Mouse (Mus musculus): ENCODE measurements around the gene Tns1.
"Not testable (repeated sequence)": the region's sequence is repeated elsewhere in the genome, so short reads cannot be mapped to it uniquely, and the experiment has no call there.

The Tns1 gene

DNA sequence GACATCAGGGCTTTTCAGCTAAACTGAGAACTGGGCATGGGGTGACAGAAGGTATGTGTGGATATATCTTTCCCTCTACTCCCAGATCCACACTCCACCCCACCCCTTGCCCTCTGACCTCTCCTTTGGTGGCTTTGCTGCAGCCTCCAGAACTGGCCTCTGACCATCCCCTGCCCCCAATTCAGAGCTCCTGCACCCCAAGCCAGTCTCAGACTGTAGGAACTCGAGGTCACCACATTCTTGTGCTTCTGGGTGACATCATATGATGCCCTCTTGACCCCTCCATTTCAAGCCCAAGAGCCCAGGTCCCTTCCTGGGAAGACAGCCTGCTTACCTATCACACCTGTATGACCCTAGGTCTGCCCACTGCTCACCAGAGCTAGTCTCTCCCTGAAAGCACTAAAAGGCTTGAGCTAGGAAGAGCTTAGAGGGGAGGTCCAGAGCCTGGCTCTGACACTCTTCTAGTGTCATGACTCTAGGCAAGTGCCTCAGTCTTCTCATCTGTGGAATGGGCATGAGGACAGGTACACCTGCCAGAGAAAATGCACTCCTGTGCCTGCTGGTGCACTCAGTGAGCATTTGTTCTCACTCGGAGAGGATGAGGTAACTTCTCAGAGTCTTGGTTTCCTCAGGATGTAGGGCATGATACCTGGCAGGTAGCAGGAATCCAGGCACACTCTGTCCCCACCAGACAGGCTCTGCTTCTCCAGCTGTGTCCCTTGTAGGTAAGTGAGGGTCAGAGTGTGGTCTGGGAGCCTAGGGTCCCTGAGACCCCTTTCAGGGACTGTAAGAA, 214.9 kb downstream of the Tns1 start:
- no peak for DNase-seq (ENCODE audit: low spot score)

DNA sequence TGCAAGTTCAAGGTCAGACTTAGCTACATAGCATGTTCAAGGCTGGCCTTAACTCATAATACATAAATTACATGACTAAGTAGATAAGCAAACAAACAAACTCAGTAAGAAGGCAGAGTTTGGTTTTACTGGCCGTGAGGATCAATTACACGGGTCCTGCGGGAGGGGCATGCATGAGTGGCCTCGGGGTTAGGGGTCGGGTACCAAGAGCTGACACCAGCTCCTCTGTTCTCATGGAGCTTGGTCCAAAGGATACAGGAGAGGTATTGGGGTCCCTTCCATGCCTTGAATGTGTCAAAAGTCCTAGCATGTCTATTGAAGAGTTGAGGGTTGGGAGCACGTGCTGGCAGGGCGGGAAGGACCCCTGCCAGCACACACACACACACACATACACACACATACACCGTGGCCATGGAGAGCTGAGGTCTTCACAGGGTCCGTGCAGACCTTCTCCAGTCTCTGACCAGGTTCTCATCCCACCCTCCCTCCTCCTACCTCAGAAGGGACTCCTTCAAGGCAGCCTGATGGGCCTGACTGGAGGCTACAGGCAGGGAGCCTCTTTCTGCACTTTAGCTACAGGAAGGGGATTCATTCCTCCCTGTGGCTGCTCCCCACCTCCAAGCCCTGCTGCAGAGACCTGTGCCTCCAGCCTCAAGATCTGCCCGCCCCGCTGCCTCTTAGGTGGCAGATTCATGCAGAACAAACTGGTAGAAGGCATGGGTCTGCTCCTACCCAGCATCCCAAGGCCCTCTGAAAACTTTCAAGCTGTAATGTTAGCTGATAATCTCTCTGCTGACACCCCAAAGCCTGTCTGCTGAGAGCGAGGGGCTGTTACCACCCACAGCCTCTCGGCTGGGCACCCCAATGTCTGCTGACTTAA, 215.9 kb downstream of the Tns1 start:
- DNase-seq (ENCODE audit: low spot score) = no peak

DNA sequence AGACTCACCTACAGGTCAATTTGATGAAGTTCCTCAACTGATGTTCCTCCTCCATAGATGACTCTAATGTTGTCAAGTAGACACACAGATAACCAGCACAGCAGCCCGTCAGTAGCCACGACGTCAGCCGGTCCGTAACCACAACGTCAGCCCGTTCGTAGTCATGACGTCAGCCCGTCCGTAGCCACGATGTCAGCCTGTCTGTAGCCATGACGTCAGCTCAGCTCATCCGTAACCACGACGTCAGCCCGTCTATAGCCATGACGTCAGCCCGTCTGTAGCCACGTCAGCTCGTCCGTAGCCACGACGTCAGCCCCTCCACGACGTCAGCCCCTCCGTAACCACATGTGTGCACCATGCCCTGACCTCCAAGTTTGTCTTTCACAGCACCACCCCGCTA, 217.1 kb downstream of the Tns1 start:
- DNase-seq (ENCODE audit: low spot score) = no peak

DNA sequence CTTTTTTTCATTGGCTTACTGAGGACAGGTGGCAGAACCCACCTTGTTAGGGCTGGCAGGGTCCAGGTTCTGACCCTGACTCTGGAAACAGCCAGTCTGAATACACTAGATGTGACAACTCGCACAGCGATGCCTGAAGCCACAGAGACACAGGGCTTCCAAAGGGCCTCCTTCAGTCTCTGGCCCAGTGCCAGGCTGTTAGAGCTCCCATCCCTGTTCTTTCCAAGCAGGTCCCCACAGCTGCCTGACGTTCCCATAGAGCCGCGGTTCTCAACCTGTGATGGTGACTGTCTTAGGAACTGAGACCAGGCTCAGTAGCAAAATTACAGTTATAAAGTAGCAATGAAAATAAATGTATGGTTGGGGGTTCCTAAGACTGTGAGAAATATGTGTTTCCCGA, 217.9 kb downstream of the Tns1 start:
- DNase-seq (ENCODE audit: low spot score) = no peak

DNA sequence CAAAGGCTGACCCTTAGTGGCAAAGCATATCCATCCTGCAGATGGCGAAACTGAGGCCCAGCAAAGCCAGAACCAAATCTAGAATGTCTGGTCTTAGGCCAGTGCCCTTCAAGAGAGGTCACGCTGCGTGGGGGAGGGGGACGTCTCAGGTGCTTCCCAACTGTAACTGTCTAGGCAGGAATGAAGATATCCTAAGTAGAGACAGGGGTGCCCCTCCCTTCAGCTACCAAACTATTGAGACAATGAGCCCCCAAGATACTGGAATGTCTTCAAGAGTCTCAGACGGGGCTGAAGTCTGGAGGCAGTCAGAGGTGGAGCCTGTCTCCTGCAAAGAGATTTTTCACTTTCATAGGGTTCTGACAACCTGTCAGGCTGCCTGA, 218.4 kb downstream of the Tns1 start:
- no peak for DNase-seq (ENCODE audit: low spot score)

DNA sequence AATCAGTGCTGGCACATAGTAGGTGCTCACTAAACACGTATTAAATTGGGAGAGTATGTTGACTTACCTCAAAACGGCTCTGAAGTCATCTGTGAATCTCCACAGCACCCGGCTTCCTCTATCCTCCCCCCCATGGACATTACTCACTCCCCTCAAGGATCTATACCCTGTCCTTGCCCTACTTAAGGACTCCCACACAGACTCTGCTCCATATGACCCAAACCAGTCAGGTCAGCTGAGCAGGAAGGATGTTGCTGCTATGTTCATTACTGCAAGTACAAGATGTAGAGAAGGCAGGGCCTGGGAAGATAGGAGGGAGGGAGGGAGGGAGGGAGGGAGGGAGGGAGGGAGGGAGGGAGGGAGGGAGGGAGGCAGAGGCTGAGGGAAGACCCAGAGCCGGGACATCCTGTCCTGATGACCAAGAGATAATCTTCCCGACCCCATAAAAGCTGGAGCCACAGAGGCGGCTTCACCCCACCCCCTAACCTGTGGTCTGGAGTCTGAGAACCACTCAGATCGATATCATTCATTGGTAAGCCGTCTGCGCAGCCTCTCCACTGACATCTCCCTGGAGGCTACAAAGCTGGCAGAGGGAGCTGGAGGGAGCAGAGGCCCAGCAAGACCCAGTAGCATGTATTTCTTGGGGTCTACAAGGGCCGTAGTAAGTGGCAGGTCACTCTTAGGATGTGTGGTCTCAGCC, 219.0 kb downstream of the Tns1 start:
- DNase-seq (ENCODE audit: low spot score) = no peak

DNA sequence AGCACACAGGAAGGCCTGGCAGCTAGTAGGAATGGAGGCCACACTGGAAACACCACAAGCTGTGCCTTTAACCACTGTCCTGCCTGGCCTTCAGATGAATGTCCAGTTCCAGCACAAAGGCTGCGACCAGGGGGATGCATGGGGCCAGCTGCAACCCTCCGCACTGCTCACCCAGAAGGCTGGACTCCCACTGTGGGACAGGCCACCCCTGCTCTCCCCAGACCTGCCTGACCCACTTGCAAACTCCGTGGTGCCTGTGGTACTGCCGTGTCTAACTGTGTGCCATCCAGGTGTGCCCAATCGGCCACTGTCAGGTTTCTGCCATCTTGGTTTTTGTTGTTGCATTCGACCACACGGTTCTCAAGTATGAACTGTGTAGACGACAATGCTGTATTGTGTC, 219.6 kb downstream of the Tns1 start:
- DNase-seq (ENCODE audit: low spot score) = no peak

DNA sequence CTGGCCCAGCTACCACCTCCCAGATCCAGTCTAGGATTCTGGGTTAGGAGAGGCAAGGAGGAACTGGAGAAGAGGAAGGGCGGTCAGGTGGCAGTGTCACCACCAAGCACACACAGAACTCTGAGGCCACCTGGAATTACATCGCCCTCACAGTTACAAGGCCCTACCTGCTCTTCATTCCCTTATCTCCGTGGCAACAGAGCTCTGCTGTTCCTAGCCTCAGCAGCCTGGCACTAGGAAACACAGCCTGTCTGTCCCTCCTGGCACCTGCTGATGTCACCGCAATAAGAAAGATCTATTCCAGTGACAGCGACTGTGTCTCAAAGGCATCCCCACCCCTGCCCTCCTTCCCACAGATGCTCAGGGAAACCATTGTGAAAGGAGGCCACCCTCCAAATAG, 221.2 kb downstream of the Tns1 start:
- no peak for DNase-seq (ENCODE audit: low spot score)

DNA sequence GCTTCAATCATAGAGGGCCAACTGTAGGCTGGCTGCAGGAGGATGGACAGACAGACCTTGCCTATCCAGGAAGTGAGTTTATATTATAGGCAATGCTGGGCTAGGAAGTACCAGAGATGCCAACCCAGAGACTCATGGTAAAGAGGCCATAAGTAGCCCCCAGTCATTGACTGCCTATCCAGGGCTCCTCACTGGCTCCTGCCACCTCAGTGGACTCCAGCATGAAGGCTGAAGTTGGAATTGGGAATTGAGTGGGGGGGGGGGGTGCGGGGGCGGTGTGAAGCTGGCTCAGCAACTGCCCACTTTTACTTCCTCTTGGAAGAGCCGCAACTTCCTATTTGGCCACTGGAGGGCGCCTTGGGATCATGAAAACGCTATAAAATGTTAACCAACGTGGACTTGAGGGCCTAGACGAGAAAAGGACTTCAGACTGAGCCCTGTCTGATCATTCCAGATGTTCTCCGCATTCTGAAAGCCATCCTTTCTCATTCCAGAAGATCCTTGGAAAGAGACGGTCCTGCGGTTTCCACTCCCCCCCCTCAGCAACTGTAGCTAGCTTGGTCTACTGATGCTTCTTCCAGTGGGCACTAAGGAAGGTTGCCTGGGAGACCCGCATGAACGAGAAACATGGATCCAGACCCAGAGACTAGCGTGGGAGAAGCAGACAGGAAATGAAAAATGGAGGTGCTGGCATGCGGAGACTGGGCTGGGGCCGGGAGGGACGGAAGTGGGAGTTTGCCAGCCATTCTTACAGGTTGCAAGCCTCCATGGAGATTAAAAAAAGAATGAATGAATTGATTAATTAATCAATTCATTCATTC, 221.9 kb downstream of the Tns1 start:
- DNase-seq (ENCODE audit: low spot score) = peak; percentile 91

DNA sequence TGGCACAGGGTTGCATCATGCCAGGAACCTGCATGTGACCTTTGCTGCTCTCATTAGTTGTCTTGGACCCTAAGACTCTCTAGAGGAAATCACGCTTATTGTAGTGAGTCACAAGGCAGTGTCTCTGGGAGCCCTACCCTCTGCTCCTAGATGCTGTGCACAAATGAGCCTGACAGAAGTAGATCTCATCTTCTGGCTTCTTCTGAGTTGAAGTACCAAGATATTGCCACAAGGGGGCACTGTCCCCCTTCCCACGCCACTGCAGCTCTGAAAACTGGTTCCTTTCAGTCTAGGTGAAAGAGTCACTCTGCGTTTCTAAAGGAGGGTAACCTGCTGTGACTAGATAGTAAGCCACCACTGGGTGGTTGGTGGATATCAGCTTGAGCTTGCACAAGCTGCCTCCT, 222.8 kb downstream of the Tns1 start:
- DNase-seq (ENCODE audit: low spot score) = peak; percentile 89

DNA sequence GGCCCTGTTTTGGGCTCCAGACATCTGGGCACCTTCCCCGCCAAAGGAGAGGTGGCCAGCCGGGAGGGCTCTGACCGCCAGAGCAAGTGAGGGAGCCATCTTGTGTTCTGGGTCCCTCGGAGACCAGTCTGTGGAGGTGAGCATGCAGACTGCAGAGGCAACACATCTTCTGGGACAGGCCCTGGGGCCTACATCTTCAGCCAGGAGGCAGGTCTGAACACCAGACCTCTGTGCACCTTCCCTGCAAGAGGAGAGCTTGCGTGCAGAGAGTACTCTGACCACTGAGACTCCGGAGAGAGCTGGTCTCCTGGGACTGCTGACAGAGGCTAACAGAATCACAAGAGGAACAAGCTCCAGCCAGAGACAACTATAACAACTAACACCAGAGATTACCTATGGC, 228.8 kb downstream of the Tns1 start:
- DNase-seq (ENCODE audit: low spot score) = not testable (repeated sequence)

DNA sequence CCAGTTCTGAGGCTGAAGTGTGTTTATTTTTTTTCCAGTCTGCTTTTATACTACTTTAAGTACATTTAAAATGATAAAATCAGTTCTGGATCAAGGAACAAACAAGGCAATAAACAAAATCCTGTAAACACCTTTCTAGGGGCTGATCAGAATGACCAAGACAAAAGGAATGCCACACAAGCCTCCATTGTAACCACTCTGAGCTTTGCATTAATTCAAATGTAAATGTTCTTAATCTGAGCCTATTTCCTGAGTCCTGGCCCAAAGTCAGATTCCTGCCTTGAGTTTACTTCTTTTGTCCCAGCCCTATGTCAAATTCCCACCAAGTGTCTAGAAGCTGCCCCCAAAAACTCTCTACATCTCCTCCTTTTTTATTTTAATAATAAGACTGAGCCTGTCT, 243.5 kb downstream of the Tns1 start:
- DNase-seq (ENCODE audit: low spot score) = no peak

DNA sequence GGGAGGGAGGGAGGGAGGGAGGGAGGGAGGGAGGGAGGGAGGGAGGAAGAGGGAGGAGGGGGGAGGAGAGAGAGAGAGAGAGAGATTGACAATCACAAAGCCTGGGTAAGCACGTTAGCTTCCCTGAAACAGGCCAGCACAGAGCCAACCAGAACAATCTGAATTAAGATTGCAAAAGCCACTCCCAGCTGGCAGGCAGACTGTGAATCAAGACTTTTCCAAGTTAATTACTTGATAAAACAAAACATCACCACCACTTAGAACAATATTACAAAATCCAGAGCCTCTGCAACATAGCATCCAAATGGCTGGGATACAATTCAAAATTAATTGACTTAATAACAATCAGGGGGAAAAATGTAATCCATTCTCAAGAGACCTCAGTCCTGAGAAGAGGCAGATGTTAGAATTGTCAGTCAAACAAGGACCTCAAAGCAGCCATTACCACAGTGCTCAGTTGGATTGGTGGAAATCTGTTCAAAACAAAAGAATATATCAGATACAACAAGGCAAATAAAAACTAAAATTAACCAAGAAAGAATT, 248.5 kb downstream of the Tns1 start:
- no peak for DNase-seq (ENCODE audit: low spot score)

DNA sequence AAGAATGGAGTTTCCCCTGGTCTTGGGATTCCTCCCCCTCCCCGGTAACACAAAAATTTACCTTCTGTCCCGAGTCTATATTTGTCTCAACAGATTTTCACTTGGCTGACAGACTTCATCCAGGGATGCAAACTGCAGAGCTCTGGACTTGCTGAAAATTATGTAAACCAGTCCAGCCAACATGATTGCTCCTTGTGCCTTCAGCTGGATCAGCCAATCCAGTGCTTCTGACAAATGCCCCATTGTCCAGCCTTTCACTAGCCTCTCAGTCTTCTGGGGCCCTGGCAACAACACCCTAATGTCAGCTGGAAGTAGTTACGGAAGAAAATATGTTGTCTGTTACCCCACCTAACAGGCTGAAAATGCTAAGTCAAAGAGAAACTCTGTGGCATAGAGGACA, 259.9 kb downstream of the Tns1 start:
- DNase-seq (ENCODE audit: low spot score) = no peak

DNA sequence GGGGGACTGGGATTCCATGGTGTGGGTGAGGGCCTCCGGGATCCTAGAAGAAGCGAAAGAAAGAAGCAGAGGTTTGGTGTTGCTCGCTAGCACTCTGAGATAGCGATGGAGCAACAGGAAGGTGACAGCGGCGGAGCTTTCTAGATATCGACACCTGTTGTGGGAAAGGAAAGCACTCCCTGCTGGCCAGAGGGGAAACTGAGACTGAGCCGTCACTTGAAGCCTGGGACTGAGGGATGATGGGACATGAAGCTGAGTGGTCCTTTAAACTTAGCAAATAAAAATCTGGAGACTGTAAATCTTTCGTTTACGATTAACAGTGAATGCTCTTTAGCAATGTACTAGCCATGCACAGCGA, 261.2 kb downstream of the Tns1 start:
- DNase-seq (ENCODE audit: low spot score) = no peak

DNA sequence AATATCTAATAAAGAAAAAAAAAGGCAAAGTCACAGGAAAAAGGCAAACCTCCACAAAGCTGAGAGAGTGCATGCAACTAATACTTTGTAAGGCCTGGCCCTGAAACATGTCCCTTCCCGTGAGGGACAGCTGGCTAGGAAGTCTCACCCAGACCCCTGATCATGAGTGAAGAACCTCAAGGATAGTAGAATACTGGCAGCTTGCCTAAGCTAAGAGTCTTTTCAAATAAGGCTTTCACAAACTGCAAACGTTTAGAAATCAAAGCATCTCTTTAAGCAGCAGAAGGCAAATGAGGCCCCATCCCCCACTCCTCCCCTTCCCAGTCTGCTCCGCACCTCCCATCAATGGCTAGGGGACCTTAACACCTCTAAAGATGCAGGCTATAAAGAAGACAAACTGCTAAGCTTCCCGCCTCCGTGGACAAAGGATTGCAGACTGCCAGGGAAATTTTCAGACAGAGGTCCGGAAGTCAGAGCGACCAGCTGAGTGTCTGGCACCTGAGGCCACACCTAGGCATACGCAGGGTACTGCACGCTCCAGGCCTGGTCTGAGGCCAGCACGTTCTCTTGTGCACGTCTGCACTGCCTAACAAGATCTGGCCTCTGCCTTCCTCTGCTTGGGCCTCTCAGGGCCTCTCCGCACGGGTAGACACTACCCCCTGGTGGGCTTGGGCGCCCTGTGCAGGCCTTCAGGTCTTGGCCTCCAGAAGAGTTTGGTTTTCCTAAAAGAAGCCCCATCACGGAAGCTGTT, 261.8 kb downstream of the Tns1 start:
- DNase-seq (ENCODE audit: low spot score) = peak; percentile 70

DNA sequence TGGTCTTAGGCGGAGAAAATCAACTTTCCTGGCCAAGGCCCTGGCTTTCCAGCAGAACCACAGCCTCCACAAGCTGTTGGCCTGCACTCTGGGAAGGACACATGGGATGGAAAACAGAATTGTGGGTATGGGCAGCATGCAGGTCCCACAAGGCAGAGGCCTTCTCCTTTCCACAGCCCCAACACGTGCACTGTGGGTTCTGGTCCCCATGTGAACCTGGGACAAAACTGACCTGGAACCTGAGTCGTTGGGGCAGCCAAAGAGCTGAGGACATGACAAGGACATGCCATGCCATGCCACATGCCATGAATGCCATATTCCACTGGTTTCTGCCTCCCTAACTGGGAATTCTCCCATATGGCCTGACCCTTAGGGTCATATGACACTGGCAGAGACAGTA, 263.8 kb downstream of the Tns1 start:
- no peak for DNase-seq (ENCODE audit: low spot score)

All from retina, embryonic 14.5 days (tissue).